Mouse (Mus musculus) liver, adult 2 months (tissue): ENCODE data around the gene Siglecg. TPM values are rescaled to one million over a fixed set of nuclear protein-coding genes. Genes with fewer than 3 reads are reported as not detected.
A peak's percentile ranks its signal among the peaks of the same experiment; 100 is the strongest.
"Not testable (repeated sequence)": the region's sequence is repeated elsewhere in the genome, so short reads cannot be mapped to it uniquely, and the experiment has no call there.

Source experiments
- DNase-seq: peaks from one replicate; pipeline ENCODE4 v3.0.0-alpha.2; 2011; ENCODE audit warnings: low read depth, low spot score; ENCODE audit errors: extremely low read depth
- H3K27ac ChIP-seq: fragments of 200-500 bp; replicated peaks from 2 replicates; pipeline ENCODE4 v1.5.1; 2012; ENCODE audit warnings: low read depth, mild to moderate bottlenecking, control low read depth, inconsistent platforms, low read length; ENCODE audit not compliant: insufficient read depth
- H3K27me3 ChIP-seq: fragments of 200-500 bp; 2 replicates; pipeline ENCODE4 v1.6.1; 2012; ENCODE audit warnings: mild to moderate bottlenecking, moderate library complexity, low read length, inconsistent platforms; ENCODE audit not compliant: control insufficient read depth, insufficient read depth
- H3K36me3 ChIP-seq: fragments of 200-500 bp; 2 replicates; pipeline ENCODE4 v1.6.1; 2012; ENCODE audit warnings: low read length, inconsistent platforms; ENCODE audit not compliant: control insufficient read depth, insufficient read depth
- H3K4me1 ChIP-seq: fragments of 200-500 bp; 2 replicates; pipeline ENCODE4 v1.6.1; 2011; ENCODE audit warnings: low read length; ENCODE audit not compliant: control insufficient read depth, insufficient read depth
- H3K4me3 ChIP-seq: fragments of 200-500 bp; 2 replicates; pipeline ENCODE4 v1.5.1; 2011; ENCODE audit warnings: low read depth, mild to moderate bottlenecking, control low read depth, low read length, moderate library complexity; ENCODE audit not compliant: insufficient read depth
- H3K79me2 ChIP-seq: fragments of 200-500 bp; 2 replicates; pipeline ENCODE4 v1.6.1; 2012; ENCODE audit warnings: inconsistent platforms, mild to moderate bottlenecking, low read length, moderate library complexity; ENCODE audit not compliant: control insufficient read depth, insufficient read depth
- H3K9ac ChIP-seq: fragments of 200-500 bp; 2 replicates; pipeline ENCODE4 v1.6.1; 2012; ENCODE audit warnings: low read depth, mild to moderate bottlenecking, control low read depth, inconsistent platforms, low read length
- CTCF ChIP-seq: fragments of 200-500 bp; IDR thresholded peaks from 2 replicates; pipeline ENCODE4 v1.5.1; 2011; ENCODE audit warnings: low read depth, low read length, control low read depth
- POLR2A ChIP-seq: fragments of 200-500 bp; IDR thresholded peaks from 2 replicates; pipeline ENCODE4 v1.6.1; 2011; ENCODE audit warnings: low read length, control low read depth; ENCODE audit not compliant: insufficient read depth; ENCODE audit errors: extremely low read depth
- WGBS: fragments of 180-500 bp; shearing (Covaris S2); methylation state at CpG from one replicate; pipeline ENCODE4 v1.1.7; 2018; 5-methylcytosine and 5-hydroxymethylcytosine counted together
- polyA plus RNA-seq: library from polyadenylated mRNA; depleted of rRNA; stranded (reverse); fragments of >200 nt; gene quantifications from 2 replicates; pipeline ENCODE4 v1.2.3, GENCODE M21; 2012
- total RNA-seq: library from RNA; depleted of rRNA; stranded (reverse); fragments of >200 nt; gene quantifications from 2 replicates; pipeline ENCODE4 v1.2.3, GENCODE M21; 2014

The Siglecg gene
- total and polyA plus RNA-seq, 2 experiments: 0.09 to 1.1 TPM

- no peaks in the 10 kb centered on the region for H3K79me2 ChIP-seq
- no peaks in the 10 kb centered on the region for H3K36me3 ChIP-seq
- no peaks in the 10 kb centered on the region for H3K4me1 ChIP-seq
- no peaks in the 10 kb centered on the region for H3K27me3 ChIP-seq
- no peak for TF ChIP-seq POLR2A
- TF ChIP-seq CTCF: no peak
- H3K4me3 ChIP-seq: no peak overlapping the region
- H3K9ac ChIP-seq: no peak overlapping the region
- DNase-seq: no peak
- 93% methylated on average over 2 of the region's 2 CpGs for WGBS
- H3K27ac ChIP-seq: no peak overlapping the region
Observed at GRCm38 (mm10) chr7:43399501-43399900, 8.5 kb upstream of the Siglecg start.

GRCm38 (mm10) chr7:43402718-43403117 lies 5.3 kb upstream of the Siglecg start:
- H3K79me2 ChIP-seq: no peaks in the 10 kb centered on the region
- DNase-seq: no peak
- H3K36me3 ChIP-seq: no peaks in the 10 kb centered on the region
- WGBS: 33% methylated on average over 2 of the region's 2 CpGs
- H3K9ac ChIP-seq: no peak overlapping the region
- no peak overlapping the region for H3K4me3 ChIP-seq
- no peaks in the 10 kb centered on the region for H3K4me1 ChIP-seq
- TF ChIP-seq POLR2A: no peak
- TF ChIP-seq CTCF: no peak
- no peak overlapping the region for H3K27ac ChIP-seq
- H3K27me3 ChIP-seq: peaks cover 2% of the 10 kb centered on the region; the same call in 1 of the 2 replicates

- Histone ChIP-seq H3K79me2 (no peaks in the 10 kb centered on the region), H3K36me3 (no peaks in the 10 kb centered on the region), H3K9ac (no peak overlapping the region), H3K27ac (no peak overlapping the region), H3K27me3 (peaks cover 2% of the 10 kb centered on the region; the same call in 1 of the 2 replicates), H3K4me3 (no peak overlapping the region), H3K4me1 (no peaks in the 10 kb centered on the region)
- WGBS: 73% methylated on average over 3 of the region's 3 CpGs
- TF ChIP-seq CTCF (no peak), POLR2A (no peak)
- DNase-seq: no peak
Observed at GRCm38 (mm10) chr7:43407573-43407972, 431 bp upstream of the Siglecg start.

GRCm38 (mm10) chr7:43409084-43409483 lies 1.1 kb downstream of the Siglecg start:
- TF ChIP-seq POLR2A (no peak), CTCF (no peak)
- no peaks in the 10 kb centered on the region for H3K79me2 ChIP-seq
- no peaks in the 10 kb centered on the region for H3K4me1 ChIP-seq
- no peak overlapping the region for H3K9ac ChIP-seq
- 68% methylated on average over 3 of the region's 3 CpGs for WGBS
- no peak overlapping the region for H3K27ac ChIP-seq
- peaks cover 2% of the 10 kb centered on the region; the same call in 1 of the 2 replicates for H3K27me3 ChIP-seq
- no peaks in the 10 kb centered on the region for H3K36me3 ChIP-seq
- no peak overlapping the region for H3K4me3 ChIP-seq
- DNase-seq: no peak

- H3K27me3 ChIP-seq, DNase-seq: not testable (repeated sequence)
- WGBS: 55% methylated on average over 4 of the region's 4 CpGs
Observed at GRCm38 (mm10) chr7:43411724-43412123, 3.7 kb downstream of the Siglecg start.

GRCm38 (mm10) chr7:43417298-43417697 lies 9.3 kb downstream of the Siglecg start:
- Histone ChIP-seq H3K4me1 (no peaks in the 10 kb centered on the region), H3K4me3 (no peak overlapping the region), H3K27ac (no peak overlapping the region), H3K9ac (no peak overlapping the region), H3K36me3 (no peaks in the 10 kb centered on the region), H3K79me2 (no peaks in the 10 kb centered on the region), H3K27me3 (no peaks in the 10 kb centered on the region)
- 89% methylated on average over 10 of the region's 10 CpGs for WGBS
- TF ChIP-seq POLR2A: no peak
- peak; percentile 15; the same call in 1 of the 2 replicates for TF ChIP-seq CTCF
- DNase-seq: peak; percentile 21

More at GRCm38 (mm10) chr7:43411724-43412123, 3.7 kb downstream of the Siglecg start:
- H3K36me3 ChIP-seq, H3K79me2 ChIP-seq, H3K4me1 ChIP-seq, H3K4me3 ChIP-seq, H3K9ac ChIP-seq, H3K27ac ChIP-seq: not testable (repeated sequence)
